Mouse (Mus musculus) embryonic facial prominence, embryonic 10.5 days (tissue): Measurements from ENCODE around the gene Wfdc3. TPM values are rescaled to one million over a fixed set of nuclear protein-coding genes. Genes with fewer than 3 reads are reported as not detected.

Experiments
- DNase-seq: peaks from one replicate; pipeline ENCODE4 v3.0.0-alpha.2; 2017; ENCODE audit warnings: low spot score
- H3K27ac ChIP-seq: fragments of 300-500 bp; sonication (generic); replicated peaks from 2 replicates; pipeline ENCODE4 v1.5.1; 2016; ENCODE audit warnings: mild to moderate bottlenecking
- H3K27me3 ChIP-seq: fragments of 300-500 bp; sonication (generic); replicated peaks from 2 replicates; pipeline ENCODE4 v1.6.1; 2016; ENCODE audit warnings: low read depth, mild to moderate bottlenecking; ENCODE audit not compliant: poor library complexity, severe bottlenecking
- H3K36me3 ChIP-seq: fragments of 300-500 bp; sonication (generic); replicated peaks from 2 replicates; pipeline ENCODE4 v1.6.1; 2016; ENCODE audit warnings: mild to moderate bottlenecking, moderate library complexity
- H3K4me1 ChIP-seq: fragments of 300-500 bp; sonication (generic); 2 replicates; pipeline ENCODE4 v1.6.1; 2016
- H3K4me3 ChIP-seq: fragments of 300-500 bp; sonication (generic); 2 replicates; pipeline ENCODE4 v1.5.1; 2016; ENCODE audit warnings: mild to moderate bottlenecking, moderate library complexity
- H3K9me3 ChIP-seq: fragments of 300-500 bp; sonication (generic); 2 replicates; pipeline ENCODE4 v1.6.1; 2016; ENCODE audit warnings: mild to moderate bottlenecking
- WGBS: fragments of 180-500 bp; shearing (Covaris S2); methylation state at CpG from one replicate; pipeline ENCODE4 v1.1.7; 2016; 5-methylcytosine and 5-hydroxymethylcytosine counted together
- polyA plus RNA-seq: library from polyadenylated mRNA; unstranded; fragments of >200 nt; fragmentation: Nextera tagmentation; extraction: Ambion mirVana; gene quantifications from 2 replicates; pipeline ENCODE4 v1.2.1, GENCODE M21; 2016

The Wfdc3 gene
- polyA plus RNA-seq: 0.87 and 0.95 TPM in 2 replicates

DNA sequence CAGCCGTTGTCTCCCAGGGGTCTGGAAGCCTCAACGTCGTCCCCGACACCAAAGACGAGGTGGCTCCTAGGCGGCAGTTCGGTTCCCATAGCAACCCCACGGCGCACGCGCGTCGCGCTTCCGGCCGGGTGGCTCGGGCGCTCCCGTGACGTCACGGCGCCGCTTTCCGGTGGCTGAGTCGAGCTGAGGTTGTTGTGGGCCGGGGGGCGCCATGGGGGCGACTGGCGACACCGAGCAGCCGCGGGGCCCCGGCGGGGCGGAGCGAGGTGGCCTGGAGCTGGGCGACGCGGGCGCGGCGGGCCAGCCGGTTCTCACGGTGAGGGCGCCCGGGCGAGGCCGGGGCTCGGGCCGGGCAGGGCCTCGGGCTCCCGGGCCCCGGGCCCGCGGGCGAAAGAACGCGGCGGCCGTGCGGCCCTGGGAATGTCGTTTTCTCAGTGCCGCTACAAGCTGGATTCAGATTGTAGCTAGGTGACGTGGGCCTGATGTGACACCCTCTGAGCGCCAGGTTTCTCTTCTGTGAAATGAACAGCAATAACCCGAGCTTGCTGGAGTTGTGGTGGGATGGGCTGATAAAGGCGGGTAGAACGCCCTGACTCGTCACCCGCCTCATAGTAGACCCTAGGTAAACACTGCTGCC lies at the start of gene Wfdc3, which contains the start of gene Dnttip1:
Wfdc3 (minus strand) TSS at position 89 of the 637 bp plus-strand sequence.
Dnttip1 (plus strand) TSS at position 141 of the 637 bp plus-strand sequence.
- Histone ChIP-seq H3K9me3 (no peaks in the 10 kb centered on the region), H3K27ac (peak within 1 kb of the TSS; percentile 95), H3K4me1 (peaks cover 20% of the 10 kb centered on the region), H3K36me3 (peaks cover 37% of the 10 kb centered on the region), H3K4me3 (peak within 1 kb of the TSS; percentile 92), H3K27me3 (no peaks in the 10 kb centered on the region)
- WGBS: under 1% methylated on average over 70 of the region's 70 CpGs
- peak; percentile 96 for DNase-seq

DNA sequence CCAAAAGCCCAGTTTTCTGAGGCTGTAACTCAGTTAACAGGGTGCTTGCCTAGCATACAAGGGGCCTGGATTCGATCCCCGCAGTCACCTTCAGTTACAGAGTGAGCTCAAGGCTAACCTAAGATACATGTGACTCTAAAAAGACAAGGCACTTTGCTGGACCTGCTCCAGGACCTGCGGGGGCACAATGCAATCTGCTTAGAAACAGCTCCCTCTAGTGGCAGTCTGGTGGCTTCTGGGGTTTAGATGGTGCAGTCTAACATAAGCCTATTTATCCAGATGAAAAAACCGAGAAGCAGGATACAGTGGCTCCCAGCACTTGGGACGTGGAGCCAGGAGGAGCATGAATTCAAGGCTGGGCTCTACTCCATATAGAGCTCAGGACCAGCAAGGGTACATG lies 48.6 kb upstream of the Wfdc3 start:
- peaks cover 84% of the 10 kb centered on the region for H3K36me3 ChIP-seq
- H3K27me3 ChIP-seq: no peaks in the 10 kb centered on the region
- 33% methylated on average over 5 of the region's 5 CpGs for WGBS
- no peaks in the 10 kb centered on the region for H3K4me1 ChIP-seq
- peak; percentile 81 for DNase-seq
- no peak overlapping the region for H3K27ac ChIP-seq
- H3K4me3 ChIP-seq: no peak overlapping the region
- H3K9me3 ChIP-seq: no peaks in the 10 kb centered on the region

DNA sequence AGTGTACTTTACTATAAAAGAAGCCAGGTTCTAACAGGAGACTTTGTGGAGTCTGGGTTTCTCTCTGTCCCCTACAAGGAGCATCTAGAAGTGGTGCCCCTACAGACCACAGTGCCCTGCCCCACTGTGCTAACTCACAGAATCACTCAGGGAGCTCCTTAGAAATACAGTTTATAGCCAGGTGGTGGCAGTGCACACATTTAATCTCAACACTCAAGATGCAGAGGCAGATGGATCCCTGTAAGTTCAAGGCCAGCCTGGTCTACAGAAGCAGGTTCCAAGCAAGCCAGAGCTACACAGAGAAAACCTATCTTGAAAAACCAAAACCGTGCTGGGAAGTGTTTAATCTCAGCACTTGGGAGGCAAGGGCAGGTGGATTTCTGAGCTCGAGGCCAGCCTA lies 48.0 kb upstream of the Wfdc3 start:
- no peak for DNase-seq
- no peaks in the 10 kb centered on the region for H3K27me3 ChIP-seq
- H3K4me1 ChIP-seq: peaks cover 3% of the 10 kb centered on the region
- no peak overlapping the region for H3K27ac ChIP-seq
- peaks cover 83% of the 10 kb centered on the region for H3K36me3 ChIP-seq
- no peaks in the 10 kb centered on the region for H3K9me3 ChIP-seq
- 91% methylated on average over 2 of the region's 2 CpGs for WGBS
- no peak overlapping the region for H3K4me3 ChIP-seq

DNA sequence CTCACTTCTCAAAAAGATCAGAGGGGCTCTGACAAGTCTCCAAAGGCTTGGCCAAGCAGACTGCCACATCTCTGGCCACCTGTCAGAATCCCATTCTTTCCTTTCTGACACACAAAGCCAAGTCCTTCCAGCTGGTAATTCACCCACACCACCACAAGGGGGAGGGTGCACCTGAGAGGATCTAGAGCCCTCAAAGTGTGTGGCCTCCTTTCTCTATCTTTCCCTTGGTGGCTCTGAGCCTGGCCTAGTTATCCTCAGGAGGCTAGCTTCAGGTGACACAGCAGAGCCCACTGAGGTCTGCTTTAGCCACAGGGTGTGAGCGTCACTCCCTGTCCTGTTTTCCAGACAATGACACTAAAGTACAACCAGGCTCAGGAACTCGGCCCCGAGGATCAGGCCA lies 47.5 kb upstream of the Wfdc3 start:
- no peak overlapping the region for H3K27ac ChIP-seq
- 78% methylated on average over 3 of the region's 3 CpGs for WGBS
- H3K4me1 ChIP-seq: peaks cover 9% of the 10 kb centered on the region
- H3K4me3 ChIP-seq: no peak overlapping the region
- peak; percentile 71 for DNase-seq
- H3K27me3 ChIP-seq: no peaks in the 10 kb centered on the region
- no peaks in the 10 kb centered on the region for H3K9me3 ChIP-seq
- H3K36me3 ChIP-seq: peaks cover 83% of the 10 kb centered on the region

DNA sequence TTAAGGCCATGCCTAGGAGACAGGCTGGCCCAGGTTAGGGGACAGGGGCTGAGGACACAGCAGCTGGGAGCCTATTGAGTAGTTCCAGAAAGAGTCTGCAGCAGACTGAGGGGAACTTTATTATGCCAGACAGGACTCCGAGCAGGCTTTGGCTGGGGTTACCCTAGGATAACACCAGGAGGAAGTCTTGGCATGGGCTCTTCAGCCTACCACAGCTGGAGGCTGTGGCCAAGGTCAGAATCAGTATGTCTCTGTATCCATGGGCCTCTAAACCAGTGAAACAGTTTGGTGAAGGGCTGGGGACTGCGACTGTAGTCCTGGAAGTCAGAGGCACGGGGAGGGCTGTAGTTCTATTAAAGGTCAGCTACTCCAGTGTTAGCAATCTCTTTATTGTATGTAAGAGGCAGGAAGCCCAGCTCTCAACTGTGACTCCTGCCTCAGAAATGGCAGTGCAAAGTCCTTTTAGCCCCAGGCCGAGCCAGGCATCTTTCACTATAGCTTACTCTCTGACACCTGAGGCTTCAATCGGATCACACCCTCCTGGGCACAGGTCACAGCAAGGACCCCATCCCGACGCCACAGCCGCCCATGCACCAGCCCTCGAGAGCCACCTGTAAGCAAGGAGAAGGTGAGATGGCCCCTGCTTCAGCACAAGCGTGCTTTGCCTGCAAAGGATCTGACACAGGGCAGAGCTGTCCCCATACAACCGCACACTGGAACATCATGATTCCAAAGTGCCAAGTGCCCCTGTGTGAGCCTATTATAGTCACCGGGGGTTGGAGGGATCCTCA lies 46.9 kb upstream of the Wfdc3 start:
- no peak overlapping the region for H3K27ac ChIP-seq
- peaks cover 10% of the 10 kb centered on the region for H3K4me1 ChIP-seq
- 93% methylated on average over 12 of the region's 12 CpGs for WGBS
- no peaks in the 10 kb centered on the region for H3K9me3 ChIP-seq
- no peaks in the 10 kb centered on the region for H3K27me3 ChIP-seq
- no peak for DNase-seq
- peaks cover 77% of the 10 kb centered on the region for H3K36me3 ChIP-seq
- H3K4me3 ChIP-seq: no peak overlapping the region

- WGBS: 95% methylated on average over 18 of the region's 18 CpGs
- DNase-seq: no peak
- H3K27ac ChIP-seq: no peak overlapping the region
- H3K4me3 ChIP-seq: no peak overlapping the region; the same call in 1 of the 2 replicates
- peaks cover 4% of the 10 kb centered on the region; the same call in 1 of the 2 replicates for H3K27me3 ChIP-seq
- H3K36me3 ChIP-seq: peaks cover 71% of the 10 kb centered on the region
- H3K4me1 ChIP-seq: peaks cover 14% of the 10 kb centered on the region
- no peaks in the 10 kb centered on the region for H3K9me3 ChIP-seq
Observed at GRCm38 (mm10) chr2:164791841-164792261, 46.1 kb upstream of the Wfdc3 start.

DNA sequence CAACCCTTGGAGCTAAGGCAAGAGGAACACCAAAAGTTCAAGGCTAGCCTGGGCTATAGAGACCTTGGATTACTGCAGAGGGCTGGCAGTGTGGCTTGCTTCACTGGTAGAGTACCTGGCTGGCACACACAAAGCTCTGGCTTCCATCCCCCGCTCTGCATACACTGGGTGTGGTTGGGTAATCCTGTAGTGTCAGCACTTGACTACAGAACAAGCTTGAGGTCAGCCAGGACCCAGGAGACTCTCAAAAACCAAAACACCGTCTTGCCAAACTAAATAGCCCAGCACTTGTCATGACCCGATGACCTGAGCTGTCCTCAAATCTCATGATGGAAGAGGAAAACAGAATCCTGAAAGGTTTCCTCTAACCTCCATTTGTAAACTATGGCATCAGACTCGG lies 44.7 kb upstream of the Wfdc3 start:
- Histone ChIP-seq H3K4me3 (no peak overlapping the region), H3K4me1 (peaks cover 28% of the 10 kb centered on the region), H3K27me3 (peaks cover 9% of the 10 kb centered on the region; the same call in 1 of the 2 replicates), H3K27ac (no peak overlapping the region), H3K36me3 (peaks cover 57% of the 10 kb centered on the region), H3K9me3 (no peaks in the 10 kb centered on the region)
- 81% methylated on average over 4 of the region's 4 CpGs for WGBS
- DNase-seq: no peak

- Histone ChIP-seq H3K4me1 (peaks cover 36% of the 10 kb centered on the region), H3K9me3 (no peaks in the 10 kb centered on the region), H3K27ac (0 out of 2 replicates have a peak overlapping the region, but pooled peaks have one; percentile 30), H3K27me3 (peaks cover 13% of the 10 kb centered on the region; the same call in 1 of the 2 replicates), H3K4me3 (no peak overlapping the region), H3K36me3 (peaks cover 44% of the 10 kb centered on the region)
- 74% methylated on average over 4 of the region's 4 CpGs for WGBS
- DNase-seq: no peak
Observed at GRCm38 (mm10) chr2:164788411-164788810, 42.7 kb upstream of the Wfdc3 start.

- Histone ChIP-seq H3K4me1 (peaks cover 36% of the 10 kb centered on the region), H3K9me3 (no peaks in the 10 kb centered on the region), H3K36me3 (peaks cover 38% of the 10 kb centered on the region), H3K27ac (no peak overlapping the region), H3K4me3 (no peak overlapping the region), H3K27me3 (peaks cover 13% of the 10 kb centered on the region; the same call in 1 of the 2 replicates)
- 79% methylated on average over 10 of the region's 10 CpGs for WGBS
- no peak for DNase-seq
Observed at GRCm38 (mm10) chr2:164787779-164788178, 42.0 kb upstream of the Wfdc3 start.

DNA sequence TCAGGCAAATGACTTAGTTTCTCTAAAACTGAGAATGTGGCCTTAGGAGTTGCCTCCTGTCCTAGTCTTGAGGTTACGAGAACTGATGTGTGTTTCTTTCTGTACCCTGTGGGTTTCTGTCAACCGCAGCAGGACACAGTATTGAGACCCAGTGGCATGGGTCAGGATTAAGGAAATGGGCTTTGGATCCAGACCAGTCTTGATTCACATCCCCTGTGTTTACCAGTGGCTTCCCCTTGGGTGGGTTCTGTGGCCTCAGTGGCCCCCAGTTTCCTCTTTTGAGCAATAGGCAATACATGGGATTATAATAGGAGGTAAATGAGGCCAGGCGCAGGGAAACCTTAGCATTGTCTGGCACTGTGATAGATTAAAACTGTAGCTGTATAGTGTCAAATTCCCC lies 41.3 kb upstream of the Wfdc3 start:
- H3K36me3 ChIP-seq: peaks cover 30% of the 10 kb centered on the region
- H3K27ac ChIP-seq: no peak overlapping the region
- peaks cover 13% of the 10 kb centered on the region; the same call in 1 of the 2 replicates for H3K27me3 ChIP-seq
- H3K4me1 ChIP-seq: peaks cover 36% of the 10 kb centered on the region
- DNase-seq: no peak
- no peaks in the 10 kb centered on the region for H3K9me3 ChIP-seq
- peak overlapping the region; percentile 23; the same call in 1 of the 2 replicates for H3K4me3 ChIP-seq
- 85% methylated on average over 3 of the region's 3 CpGs for WGBS

GRCm38 (mm10) chr2:164786388-164786885 lies 40.7 kb upstream of the Wfdc3 start:
- Histone ChIP-seq H3K4me3 (peak overlapping the region; percentile 79), H3K9me3 (no peaks in the 10 kb centered on the region), H3K36me3 (peaks cover 24% of the 10 kb centered on the region), H3K4me1 (peaks cover 36% of the 10 kb centered on the region), H3K27ac (peak overlapping the region; percentile 87), H3K27me3 (peaks cover 13% of the 10 kb centered on the region; the same call in 1 of the 2 replicates)
- 9% methylated on average over 15 of the region's 15 CpGs for WGBS
- DNase-seq: no peak
